Mouse (Mus musculus) MEL (cell line): ENCODE measurements around the gene Sds. TPM values are rescaled to one million over a fixed set of nuclear protein-coding genes. Genes with fewer than 3 reads are reported as not detected.

Experiments used
- DNase-seq: peaks from one replicate; pipeline ENCODE4 v3.0.0; 2011; ENCODE audit warnings: low read depth, low spot score
- H3K27ac ChIP-seq: 2 replicates; pipeline ENCODE4 v1.5.1; 2012; ENCODE audit warnings: low read depth, mild to moderate bottlenecking, control low read depth, low read length, moderate library complexity; ENCODE audit not compliant: control insufficient read depth
- H3K27me3 ChIP-seq, 2 experiments: fragments of 150-350 bp in 1 of 2; sonication (generic) in 1 of 2; 2 replicates each; pipeline ENCODE4 v1.6.1; 2012; ENCODE audit warnings: low read length in 2 of 2, mild to moderate bottlenecking in 2 of 2, improper control_type of control experiment in 1 of 2, moderate library complexity in 1 of 2; ENCODE audit not compliant: insufficient read depth in 2 of 2, control insufficient read depth in 1 of 2
- H3K36me3 ChIP-seq, 2 experiments: 2 replicates each; pipeline ENCODE4 v1.6.1; 2012 to 2014; ENCODE audit warnings: low read length in 2 of 2, improper control_type of control experiment in 1 of 2, inconsistent platforms in 1 of 2, mild to moderate bottlenecking in 1 of 2; ENCODE audit not compliant: insufficient read depth in 2 of 2, control insufficient read depth in 1 of 2
- H3K4me1 ChIP-seq, 2 experiments: fragments of 150-350 bp in 1 of 2; sonication (generic) in 1 of 2; 2 replicates each; pipeline ENCODE4 v1.6.1; 2012; ENCODE audit warnings: low read length in 2 of 2, improper control_type of control experiment in 1 of 2, mild to moderate bottlenecking in 1 of 2; ENCODE audit not compliant: insufficient read depth in 2 of 2, control insufficient read depth in 1 of 2
- H3K4me3 ChIP-seq, 2 experiments: fragments of 150-350 bp in 1 of 2; sonication (generic) in 1 of 2; 2 replicates each; pipeline ENCODE4 v1.5.1; 2012; ENCODE audit warnings: low read depth in 2 of 2, low read length in 2 of 2, mild to moderate bottlenecking in 2 of 2, moderate library complexity in 2 of 2, control low read depth in 1 of 2, improper control_type of control experiment in 1 of 2; ENCODE audit not compliant: control insufficient read depth in 1 of 2, insufficient read depth in 1 of 2
- H3K79me2 ChIP-seq: 2 replicates; pipeline ENCODE4 v1.6.1; 2012; ENCODE audit warnings: mild to moderate bottlenecking, low read length, moderate library complexity; ENCODE audit not compliant: control insufficient read depth, poor library complexity, insufficient read depth
- H3K9ac ChIP-seq: 2 replicates; pipeline ENCODE4 v1.6.1; 2012; ENCODE audit warnings: low read depth, mild to moderate bottlenecking, control low read depth, low read length, moderate library complexity; ENCODE audit not compliant: control insufficient read depth, poor library complexity, severe bottlenecking
- H3K9me3 ChIP-seq: fragments of 150-350 bp; sonication (generic); replicated peaks from 2 replicates; pipeline ENCODE4 v1.6.1; 2012; ENCODE audit warnings: mild to moderate bottlenecking, low read length, improper control_type of control experiment, moderate library complexity; ENCODE audit not compliant: insufficient read depth
- BHLHE40 ChIP-seq: IDR thresholded peaks from 2 replicates; pipeline ENCODE4 v1.6.1; 2012; ENCODE audit warnings: low read depth, mild to moderate bottlenecking, inconsistent platforms, low read length, improper control_type of control experiment, borderline replicate concordance
- E2F4 ChIP-seq: IDR thresholded peaks from 2 replicates; pipeline ENCODE4 v1.6.1; 2011; ENCODE audit warnings: low read depth, low read length, improper control_type of control experiment, borderline replicate concordance
- ELF1 ChIP-seq: IDR thresholded peaks from 2 replicates; pipeline ENCODE4 v1.6.1; 2014; ENCODE audit warnings: low read depth, mild to moderate bottlenecking, inconsistent platforms, low read length, improper control_type of control experiment, moderate library complexity
- GATA1 ChIP-seq: IDR thresholded peaks from 2 replicates; pipeline ENCODE4 v1.6.1; 2011; ENCODE audit warnings: low read depth, low read length, improper control_type of control experiment
- HCFC1 ChIP-seq: IDR thresholded peaks from 2 replicates; pipeline ENCODE4 v1.6.1; 2012; ENCODE audit warnings: low read depth, mild to moderate bottlenecking, inconsistent platforms, low read length, improper control_type of control experiment, moderate library complexity
- JUND ChIP-seq: IDR thresholded peaks from 2 replicates; pipeline ENCODE4 v1.6.1; 2011; ENCODE audit warnings: low read depth, mild to moderate bottlenecking, improper control_type of control experiment, low read length
- KAT2A ChIP-seq: conservative IDR thresholded peaks from 2 replicates; pipeline ENCODE4 v1.6.1; 2012; ENCODE audit warnings: low read depth, low read length, improper control_type of control experiment, inconsistent platforms
- MAFK ChIP-seq: IDR thresholded peaks from 2 replicates; pipeline ENCODE4 v1.6.1; 2011; ENCODE audit warnings: low read depth, mild to moderate bottlenecking, low read length, improper control_type of control experiment, borderline replicate concordance
- MAX ChIP-seq: IDR thresholded peaks from 2 replicates; pipeline ENCODE4 v1.6.1; 2011; ENCODE audit warnings: low read length, improper control_type of control experiment
- MAZ ChIP-seq: IDR thresholded peaks from 2 replicates; pipeline ENCODE4 v1.6.1; 2012; ENCODE audit warnings: low read depth, mild to moderate bottlenecking, inconsistent platforms, low read length, improper control_type of control experiment
- MYB ChIP-seq: IDR thresholded peaks from 2 replicates; pipeline ENCODE4 v1.6.1; 2011; ENCODE audit warnings: mild to moderate bottlenecking, low read depth, low read length, improper control_type of control experiment
- POLR2AphosphoS2 ChIP-seq: IDR thresholded peaks from 2 replicates; pipeline ENCODE4 v1.6.1; 2011; ENCODE audit warnings: low read length, improper control_type of control experiment
- POLR2AphosphoS5 ChIP-seq: IDR thresholded peaks from 2 replicates; pipeline ENCODE4 v1.6.1; 2012; ENCODE audit warnings: low read depth, borderline replicate concordance, mild to moderate bottlenecking, inconsistent platforms, low read length, moderate library complexity, mixed read lengths
- RAD21 ChIP-seq: IDR thresholded peaks from 2 replicates; pipeline ENCODE4 v1.6.1; 2011; ENCODE audit warnings: mild to moderate bottlenecking, low read depth, low read length, improper control_type of control experiment
- RCOR1 ChIP-seq: IDR thresholded peaks from 2 replicates; pipeline ENCODE4 v1.6.1; 2012; ENCODE audit warnings: low read depth, mild to moderate bottlenecking, inconsistent platforms, low read length, improper control_type of control experiment
- SMC3 ChIP-seq: IDR thresholded peaks from 2 replicates; pipeline ENCODE4 v1.6.1; 2011; ENCODE audit warnings: low read depth, low read length, improper control_type of control experiment
- TAL1 ChIP-seq: IDR thresholded peaks from 2 replicates; pipeline ENCODE4 v1.6.1; 2012; ENCODE audit warnings: mild to moderate bottlenecking, inconsistent platforms, low read length, moderate library complexity, mixed read lengths
- TBP ChIP-seq: IDR thresholded peaks from 2 replicates; pipeline ENCODE4 v1.8.0; 2011; ENCODE audit warnings: low read depth, low read length, improper control_type of control experiment
- USF1 ChIP-seq: IDR thresholded peaks from 2 replicates; pipeline ENCODE4 v1.6.1; 2014; ENCODE audit warnings: low read depth, mild to moderate bottlenecking, inconsistent platforms, low read length, improper control_type of control experiment, moderate library complexity
- USF2 ChIP-seq, 2 experiments: IDR thresholded peaks; 2 replicates each; pipeline ENCODE4 v1.6.1; 2011 to 2012; ENCODE audit warnings: improper control_type of control experiment in 2 of 2, low read length in 2 of 2, borderline replicate concordance in 1 of 2, inconsistent platforms in 1 of 2, low read depth in 1 of 2, mild to moderate bottlenecking in 1 of 2; ENCODE audit not compliant: insufficient read depth in 1 of 2
- ZC3H11A ChIP-seq: IDR thresholded peaks from 2 replicates; pipeline ENCODE4 v1.6.1; 2012; ENCODE audit warnings: low read depth, mild to moderate bottlenecking, inconsistent platforms, low read length, improper control_type of control experiment
- ZNF384 ChIP-seq: IDR thresholded peaks from 2 replicates; pipeline ENCODE4 v1.6.1; 2012; ENCODE audit warnings: low read depth, mild to moderate bottlenecking, inconsistent platforms, low read length, improper control_type of control experiment
- polyA plus RNA-seq, 2 experiments: library from polyadenylated mRNA; stranded (reverse) in 1 of 2; unstranded in 1 of 2; fragments of >175 nt in 1 of 2; fragments of >200 nt in 1 of 2; gene quantifications; 2 replicates each; pipeline versions ENCODE4 v1.2.1 to v1.2.4; 2012; ENCODE audit warnings: low replicate concordance in 2 of 2, low read depth in 1 of 2; ENCODE audit not compliant: insufficient read length in 2 of 2, insufficient read depth in 1 of 2, missing spikeins in 1 of 2
- total RNA-seq: library from RNA; depleted of rRNA; stranded (reverse); fragments of 300-350 nt; gene quantifications from 2 replicates; pipeline ENCODE4 v1.2.3, GENCODE M21; 2012; rRNA removed

Gene Sds
- total RNA-seq: not detected in 2 replicates
- polyA plus RNA-seq: under 1 TPM in 1 of 2 experiments, not detected in 1; 0.17 TPM

GRCm38 (mm10) chr5:120476296-120476695 is at the start of gene Sds:
TSS of gene Sds (plus strand) at chr5:120476526.
- H3K27me3 ChIP-seq: no peaks in the 10 kb centered on the region
- no peaks in the 10 kb centered on the region for H3K79me2 ChIP-seq
- DNase-seq: no peak
- H3K27ac ChIP-seq: no peak within 1 kb of the TSS
- H3K9me3 ChIP-seq: no peaks in the 10 kb centered on the region
- H3K36me3 ChIP-seq: no peaks in the 10 kb centered on the region
- H3K4me3 ChIP-seq: no peak within 1 kb of the TSS
- no peak within 1 kb of the TSS for H3K9ac ChIP-seq
- TF ChIP-seq JUND: no peak
- TF ChIP-seq E2F4: no peak
- TF ChIP-seq MAZ: no peak
- TF ChIP-seq USF1: no peak
- no peak for TF ChIP-seq ZC3H11A
- TF ChIP-seq TAL1: no peak
- TF ChIP-seq BHLHE40: no peak
- no peak for TF ChIP-seq MAX
- TF ChIP-seq MAFK: no peak
- no peak for TF ChIP-seq RAD21
- TF ChIP-seq ELF1: no peak
- TF ChIP-seq USF2 (IDR thresholded peaks at IDR 0.05; ENCODE audit: borderline replicate concordance in 1 of 2, insufficient read depth in 1 of 2, low read depth in 1 of 2, low read length in 2 of 2): no peak
- no peak for TF ChIP-seq HCFC1
- no peak for TF ChIP-seq ZNF384
- TF ChIP-seq KAT2A: no peak
- TF ChIP-seq RCOR1: no peak
- TF ChIP-seq TBP: no peak
- no peak for TF ChIP-seq SMC3
- no peak for TF ChIP-seq MYB
- no peak for TF ChIP-seq POLR2AphosphoS5
- H3K4me1 ChIP-seq: peaks cover 0 to 7% of the 10 kb centered on the region in 2 experiments; a peak in 1 of 4 replicates

- H3K79me2 ChIP-seq: no peaks in the 10 kb centered on the region
- no peaks in the 10 kb centered on the region for H3K4me1 ChIP-seq
- H3K36me3 ChIP-seq: no peaks in the 10 kb centered on the region
- TF ChIP-seq GATA1 (no peak), POLR2AphosphoS2 (no peak)
- H3K9ac ChIP-seq: no peak overlapping the region
- DNase-seq: no peak
- H3K27me3 ChIP-seq: no peaks in the 10 kb centered on the region
- no peak overlapping the region for H3K27ac ChIP-seq
- H3K4me3 ChIP-seq: no peak overlapping the region
- no peaks in the 10 kb centered on the region for H3K9me3 ChIP-seq
Observed at GRCm38 (mm10) chr5:120426572-120426971, 49.8 kb upstream of the Sds start.
